Mouse (Mus musculus) forebrain, embryonic 13.5 days (tissue): Measurements from ENCODE around the gene Gnb1. TPM values are rescaled to one million over a fixed set of nuclear protein-coding genes. Genes with fewer than 3 reads are reported as not detected.
A peak's percentile ranks its signal among the peaks of the same experiment; 100 is the strongest.

Source experiments
- ATAC-seq: fragments of 200-750 bp; cut with Nextera tagmentation; 2 replicates; pipeline ENCODE4 v1.8.0; 2017
- H3K27ac ChIP-seq: fragments of 300-500 bp; sonication (generic); 2 replicates; pipeline ENCODE4 v1.5.1; 2015; ENCODE audit warnings: inconsistent platforms, mild to moderate bottlenecking, moderate library complexity
- H3K27me3 ChIP-seq: fragments of 300-500 bp; sonication (generic); 2 replicates; pipeline ENCODE4 v1.6.1; 2015; ENCODE audit warnings: mild to moderate bottlenecking, inconsistent platforms
- H3K36me3 ChIP-seq: fragments of 300-500 bp; sonication (generic); 2 replicates; pipeline ENCODE4 v1.6.1; 2015; ENCODE audit warnings: mild to moderate bottlenecking, inconsistent platforms; ENCODE audit not compliant: poor library complexity, severe bottlenecking
- H3K4me1 ChIP-seq: fragments of 300-500 bp; sonication (generic); 2 replicates; pipeline ENCODE4 v1.6.1; 2015; ENCODE audit warnings: inconsistent platforms
- H3K4me2 ChIP-seq: fragments of 300-500 bp; sonication (generic); 2 replicates; pipeline ENCODE4 v1.6.1; 2015; ENCODE audit warnings: inconsistent platforms, mild to moderate bottlenecking, moderate library complexity
- H3K4me3 ChIP-seq: fragments of 300-500 bp; sonication (generic); 2 replicates; pipeline ENCODE4 v1.5.1; 2015; ENCODE audit warnings: mild to moderate bottlenecking, inconsistent platforms
- H3K9ac ChIP-seq: fragments of 300-500 bp; sonication (generic); 2 replicates; pipeline ENCODE4 v1.6.1; 2015; ENCODE audit warnings: mild to moderate bottlenecking, inconsistent platforms
- H3K9me3 ChIP-seq: fragments of 300-500 bp; sonication (generic); replicated peaks from 2 replicates; pipeline ENCODE4 v1.6.1; 2016; ENCODE audit warnings: inconsistent platforms
- WGBS: fragments of 180-500 bp; shearing (Covaris S2); methylation state at CpG from one replicate; pipeline ENCODE4 v1.1.7; 2015; 5-methylcytosine and 5-hydroxymethylcytosine counted together
- polyA plus RNA-seq: library from polyadenylated mRNA; unstranded; fragments of >200 nt; fragmentation: Nextera tagmentation; extraction: Ambion mirVana; gene quantifications from 2 replicates; pipeline ENCODE4 v1.2.1, GENCODE M21; 2015

Gnb1 gene
- polyA plus RNA-seq = 937 and 949 TPM in 2 replicates

- H3K4me2 ChIP-seq = peak within 1 kb of the TSS; percentile 79
- H3K36me3 ChIP-seq = no peaks in the 10 kb centered on the region
- H3K9me3 ChIP-seq = no peaks in the 10 kb centered on the region
- H3K4me1 ChIP-seq = peaks cover 51% of the 10 kb centered on the region
- H3K27ac ChIP-seq = peak within 1 kb of the TSS; percentile 94
- H3K9ac ChIP-seq = peak within 1 kb of the TSS; percentile 100
- ATAC-seq = peak; percentile 85
- no peaks in the 10 kb centered on the region for H3K27me3 ChIP-seq
- WGBS = under 1% methylated on average over 26 of the region's 60 CpGs
- H3K4me3 ChIP-seq = peak within 1 kb of the TSS; percentile 100
These were observed at the start of gene Gnb1 for GRCm38 (mm10) chr4:155490990-155491504. Gnb1 (plus strand) TSS chr4:155491361.

- ATAC-seq = no peak
- H3K27ac ChIP-seq = no peak overlapping the region
- WGBS = 74% methylated on average over 3 of the region's 3 CpGs
- no peak overlapping the region for H3K4me3 ChIP-seq
- no peak overlapping the region for H3K4me2 ChIP-seq
- H3K9me3 ChIP-seq = no peaks in the 10 kb centered on the region
- no peak overlapping the region for H3K9ac ChIP-seq
- no peaks in the 10 kb centered on the region for H3K27me3 ChIP-seq
- no peaks in the 10 kb centered on the region for H3K36me3 ChIP-seq
- no peaks in the 10 kb centered on the region for H3K4me1 ChIP-seq
These were observed 48.4 kb upstream of the Gnb1 start for GRCm38 (mm10) chr4:155442808-155443207.

DNA sequence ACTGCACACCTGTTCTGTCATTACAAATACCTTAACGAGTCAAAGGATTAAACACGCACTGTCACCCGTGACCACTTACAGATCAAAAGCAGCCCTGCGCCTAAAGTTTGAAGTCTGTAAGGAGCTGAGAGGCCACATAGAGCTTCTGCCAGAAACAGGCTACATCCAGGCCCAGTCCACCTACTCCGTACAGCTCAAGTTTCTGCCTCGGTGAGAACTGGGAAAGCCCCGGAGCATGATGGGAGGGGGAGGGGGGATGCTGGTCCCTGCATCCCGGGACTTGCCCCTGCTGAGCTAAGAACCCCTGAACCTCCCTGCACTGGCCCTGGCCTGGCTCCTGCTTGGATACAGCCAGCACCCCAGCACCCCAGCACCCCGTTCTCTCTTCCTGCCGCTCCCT, 39.6 kb upstream of the Gnb1 start:
- ATAC-seq = no peak
- Histone ChIP-seq H3K36me3 (no peaks in the 10 kb centered on the region), H3K27ac (no peak overlapping the region), H3K4me2 (no peak overlapping the region; the same call in 1 of the 2 replicates), H3K4me1 (0 out of 2 replicates have a peak, but pooled peaks cover 3% of the 10 kb centered on the region), H3K27me3 (no peaks in the 10 kb centered on the region), H3K9me3 (no peaks in the 10 kb centered on the region), H3K4me3 (no peak overlapping the region), H3K9ac (no peak overlapping the region)
- WGBS = 31% methylated on average over 10 of the region's 10 CpGs

- Histone ChIP-seq H3K27me3 (no peaks in the 10 kb centered on the region), H3K36me3 (no peaks in the 10 kb centered on the region), H3K4me3 (no peak overlapping the region), H3K9me3 (no peaks in the 10 kb centered on the region), H3K4me2 (no peak overlapping the region), H3K9ac (no peak overlapping the region), H3K4me1 (no peaks in the 10 kb centered on the region), H3K27ac (no peak overlapping the region)
- no peak for ATAC-seq
- WGBS = 80% methylated on average over 5 of the region's 5 CpGs
These were observed 32.6 kb upstream of the Gnb1 start for GRCm38 (mm10) chr4:155458575-155458974.

GRCm38 (mm10) chr4:155463050-155463449, 28.1 kb upstream of the Gnb1 start:
- ATAC-seq = no peak
- 84% methylated on average over 13 of the region's 13 CpGs for WGBS
- H3K27ac ChIP-seq = no peak overlapping the region
- H3K4me3 ChIP-seq = no peak overlapping the region
- H3K27me3 ChIP-seq = no peaks in the 10 kb centered on the region
- no peak overlapping the region for H3K9ac ChIP-seq
- H3K4me1 ChIP-seq = no peaks in the 10 kb centered on the region
- no peaks in the 10 kb centered on the region for H3K36me3 ChIP-seq
- no peak overlapping the region for H3K4me2 ChIP-seq
- H3K9me3 ChIP-seq = no peaks in the 10 kb centered on the region

DNA sequence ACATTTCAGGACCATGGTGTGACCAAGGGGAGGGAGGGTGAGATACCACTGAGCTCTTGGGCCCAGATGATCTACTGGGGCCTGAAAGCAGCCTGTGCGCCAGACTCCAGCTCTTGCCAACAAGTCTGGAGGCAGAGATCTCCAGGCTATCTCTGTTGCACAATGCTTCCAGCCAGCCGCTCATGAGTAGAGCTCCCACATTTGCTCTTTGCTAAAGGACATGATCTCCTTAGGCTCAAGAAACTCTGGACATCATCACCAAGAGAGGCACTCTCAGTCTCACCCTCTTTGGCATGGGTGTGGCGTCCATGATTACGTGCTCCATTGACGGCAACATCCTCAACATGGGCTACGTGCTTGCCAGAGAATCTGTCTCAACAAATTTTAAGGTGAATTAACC, 27.6 kb upstream of the Gnb1 start:
- no peak for ATAC-seq
- Histone ChIP-seq H3K4me3 (no peak overlapping the region), H3K9me3 (no peaks in the 10 kb centered on the region), H3K4me2 (no peak overlapping the region), H3K27me3 (no peaks in the 10 kb centered on the region; the same call in 1 of the 2 replicates), H3K9ac (no peak overlapping the region), H3K36me3 (no peaks in the 10 kb centered on the region), H3K4me1 (no peaks in the 10 kb centered on the region), H3K27ac (no peak overlapping the region)
- WGBS = 88% methylated on average over 6 of the region's 6 CpGs

GRCm38 (mm10) chr4:155464061-155464460, 27.1 kb upstream of the Gnb1 start:
- Histone ChIP-seq H3K4me1 (peaks cover 2% of the 10 kb centered on the region; the same call in 1 of the 2 replicates), H3K4me3 (no peak overlapping the region), H3K9ac (no peak overlapping the region), H3K9me3 (no peaks in the 10 kb centered on the region), H3K36me3 (no peaks in the 10 kb centered on the region), H3K4me2 (no peak overlapping the region), H3K27me3 (peaks cover 2% of the 10 kb centered on the region; the same call in 1 of the 2 replicates), H3K27ac (no peak overlapping the region)
- ATAC-seq = no peak
- 85% methylated on average over 4 of the region's 4 CpGs for WGBS

- no peak overlapping the region for H3K27ac ChIP-seq
- H3K9ac ChIP-seq = no peak overlapping the region
- H3K4me1 ChIP-seq = peaks cover 4% of the 10 kb centered on the region; the same call in 1 of the 2 replicates
- WGBS = 82% methylated on average over 6 of the region's 6 CpGs
- peaks cover 8% of the 10 kb centered on the region; the same call in 1 of the 2 replicates for H3K27me3 ChIP-seq
- H3K36me3 ChIP-seq = no peaks in the 10 kb centered on the region
- no peak overlapping the region for H3K4me3 ChIP-seq
- no peak overlapping the region for H3K4me2 ChIP-seq
- H3K9me3 ChIP-seq = no peaks in the 10 kb centered on the region
- ATAC-seq = no peak
These were observed 25.6 kb upstream of the Gnb1 start for GRCm38 (mm10) chr4:155465607-155466006.

DNA sequence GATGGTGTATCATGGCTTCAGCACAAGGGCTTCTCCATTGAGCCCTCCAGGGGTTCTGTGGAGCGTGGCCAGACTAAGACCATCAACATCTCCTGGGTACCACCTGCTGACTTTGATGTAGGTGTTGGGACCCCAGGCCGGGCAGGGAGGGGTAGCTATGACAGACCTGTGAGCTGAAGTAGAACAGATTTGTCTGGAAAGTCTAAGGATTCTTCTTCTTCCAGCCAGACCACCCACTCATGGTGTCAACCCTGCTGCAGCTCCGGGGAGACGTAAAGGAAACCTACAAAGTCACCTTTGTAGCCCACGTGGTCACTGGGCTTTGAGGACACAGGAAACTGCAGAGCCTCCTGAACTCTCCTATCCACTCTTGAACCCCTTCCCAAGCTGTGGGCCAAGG, 25.1 kb upstream of the Gnb1 start:
- peaks cover 8% of the 10 kb centered on the region; the same call in 1 of the 2 replicates for H3K27me3 ChIP-seq
- no peak overlapping the region for H3K27ac ChIP-seq
- 90% methylated on average over 5 of the region's 5 CpGs for WGBS
- no peak overlapping the region for H3K9ac ChIP-seq
- no peak for ATAC-seq
- H3K36me3 ChIP-seq = no peaks in the 10 kb centered on the region
- no peak overlapping the region for H3K4me3 ChIP-seq
- H3K4me1 ChIP-seq = peaks cover 4% of the 10 kb centered on the region; the same call in 1 of the 2 replicates
- no peaks in the 10 kb centered on the region for H3K9me3 ChIP-seq
- no peak overlapping the region for H3K4me2 ChIP-seq

DNA sequence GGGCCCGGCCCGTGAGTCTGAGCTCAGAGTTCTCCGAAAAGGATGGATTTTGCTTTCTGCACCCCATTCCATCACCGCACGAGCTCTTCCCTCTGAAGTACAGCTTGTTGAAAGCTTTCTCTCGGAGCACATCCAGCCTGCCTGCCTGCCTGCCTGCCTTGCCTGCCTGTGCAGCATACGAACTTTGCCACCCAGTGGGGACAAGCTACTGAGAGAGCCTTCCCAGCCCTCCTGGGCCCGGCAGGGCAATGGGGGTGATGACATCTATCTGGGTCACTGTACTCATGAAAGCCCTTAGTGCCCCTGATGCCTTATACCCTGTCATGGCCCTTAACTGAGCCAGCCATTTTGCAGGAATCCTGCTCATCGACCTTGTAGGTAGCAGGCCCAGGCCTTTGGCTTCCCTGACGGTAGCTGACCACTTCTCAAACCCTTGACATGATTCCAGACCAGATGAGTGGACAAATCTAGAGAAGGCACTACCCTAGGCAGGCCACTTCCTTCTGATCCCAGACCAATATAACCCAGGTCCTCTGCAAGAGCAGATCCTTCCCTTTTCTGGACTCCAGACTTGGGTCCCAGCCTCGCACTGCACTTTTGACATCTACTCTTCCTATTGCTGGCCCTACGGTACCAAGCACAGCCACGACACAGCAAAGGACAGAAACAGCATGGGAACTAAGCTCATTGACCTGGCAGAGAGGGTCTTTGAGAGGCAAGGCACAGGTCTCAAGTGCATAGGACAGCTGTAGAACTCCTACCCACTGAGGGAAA, 23.7 kb upstream of the Gnb1 start:
- Histone ChIP-seq H3K27ac (no peak overlapping the region), H3K4me3 (no peak overlapping the region), H3K4me1 (peaks cover 8% of the 10 kb centered on the region; the same call in 1 of the 2 replicates), H3K27me3 (peaks cover 8% of the 10 kb centered on the region; the same call in 1 of the 2 replicates), H3K9me3 (no peaks in the 10 kb centered on the region), H3K9ac (no peak overlapping the region), H3K4me2 (no peak overlapping the region), H3K36me3 (no peaks in the 10 kb centered on the region)
- ATAC-seq = no peak
- WGBS = 82% methylated on average over 13 of the region's 13 CpGs

GRCm38 (mm10) chr4:155468952-155469351, 22.2 kb upstream of the Gnb1 start, which contains the start of gene Tmem52:
Tmem52 (plus strand) TSS chr4:155469114.
- Histone ChIP-seq H3K36me3 (no peaks in the 10 kb centered on the region), H3K4me2 (peak within 1 kb of the TSS; percentile 42), H3K4me1 (peaks cover 20% of the 10 kb centered on the region), H3K9ac (no peak within 1 kb of the TSS), H3K27ac (no peak within 1 kb of the TSS), H3K9me3 (no peaks in the 10 kb centered on the region), H3K4me3 (0 out of 2 replicates have a peak within 1 kb of the TSS, but pooled peaks have one; percentile 18), H3K27me3 (peaks cover 8% of the 10 kb centered on the region; the same call in 1 of the 2 replicates)
- no peak for ATAC-seq
- 11% methylated on average over 21 of the region's 21 CpGs for WGBS

DNA sequence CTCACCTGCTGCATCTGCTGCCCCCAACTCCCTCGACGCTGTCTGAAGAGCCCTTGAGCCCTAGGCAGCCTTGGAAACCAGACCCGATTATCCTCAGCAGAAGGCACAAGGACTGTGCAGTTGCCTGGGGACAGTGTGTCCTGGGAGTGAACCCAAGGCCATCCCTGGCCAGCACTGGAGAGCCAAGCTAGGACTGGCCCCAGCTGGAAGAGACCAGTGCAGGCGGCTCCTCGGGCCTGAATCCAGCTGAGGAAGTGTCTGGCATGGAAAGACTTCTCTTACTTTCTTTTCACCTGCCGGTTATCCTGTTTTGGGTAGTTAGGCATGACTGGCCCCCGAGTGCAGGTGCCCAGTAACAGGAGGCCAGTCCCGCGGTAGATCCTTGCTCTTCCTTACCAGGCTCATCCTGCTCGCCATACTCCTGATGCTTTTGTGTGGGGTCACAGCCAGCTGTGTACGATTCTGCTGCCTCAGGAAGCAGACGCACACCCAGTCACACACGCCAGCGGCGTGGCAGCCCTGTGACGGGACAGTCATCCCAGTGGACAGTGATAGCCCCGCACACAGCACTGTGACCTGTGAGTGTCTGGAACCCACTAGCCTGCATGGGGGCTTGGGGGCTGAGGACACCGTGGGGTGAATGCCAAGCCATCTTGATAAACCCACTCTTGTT, 21.4 kb upstream of the Gnb1 start:
- Histone ChIP-seq H3K9ac (no peak overlapping the region), H3K4me2 (no peak overlapping the region), H3K4me1 (peaks cover 20% of the 10 kb centered on the region), H3K9me3 (no peaks in the 10 kb centered on the region), H3K27ac (no peak overlapping the region), H3K36me3 (no peaks in the 10 kb centered on the region), H3K27me3 (peaks cover 8% of the 10 kb centered on the region; the same call in 1 of the 2 replicates), H3K4me3 (no peak overlapping the region)
- 82% methylated on average over 18 of the region's 18 CpGs for WGBS
- no peak for ATAC-seq
